Mouse (Mus musculus) heart, adult 2 months (tissue): Measurements from ENCODE around the gene Elovl6.

ENCODE experiments used
- CTCF ChIP-seq: fragments of 200-600 bp; IDR thresholded peaks from 2 replicates; pipeline ENCODE4 v1.8.1; 2022; ENCODE audit warnings: antibody characterized with exemption, mild to moderate bottlenecking, moderate library complexity
- EP300 ChIP-seq: fragments of 200-500 bp; IDR thresholded peaks from 2 replicates; pipeline ENCODE4 v1.6.1; 2011; ENCODE audit warnings: low read depth, low read length, control low read depth; ENCODE audit not compliant: insufficient read depth

- no peak for TF ChIP-seq EP300
- no peak for TF ChIP-seq CTCF
Measured at GRCm38 (mm10) chr3:129571642-129572041, 39.5 kb downstream of the Elovl6 start.
